ENCODE assay signal across 24 mouse cellular contexts in the genomic region with DNA sequence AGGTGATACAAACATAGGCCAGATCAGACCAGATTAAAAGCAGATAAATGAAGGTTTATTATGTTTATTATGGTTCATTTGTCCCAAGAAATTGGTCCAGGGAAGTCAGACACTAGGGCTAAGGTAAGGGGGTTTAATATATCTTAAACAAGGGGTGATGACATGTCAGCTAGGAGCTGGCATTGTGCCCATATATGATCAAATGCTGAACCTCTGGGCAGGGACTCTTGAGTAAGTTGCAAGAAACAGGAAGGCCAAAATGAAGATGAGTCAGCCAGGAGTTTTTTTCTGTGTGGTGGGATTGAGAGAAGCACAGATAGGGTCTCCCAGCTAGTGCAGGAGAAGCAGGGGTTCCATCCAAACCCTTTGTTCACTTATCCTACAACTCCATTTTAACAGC.
"Had no signal": no experiment of that assay in that cellular context is flagged by ENCODE, and none has a peak within 500 bp of the region (broad histone marks: within the 10 kb centered on the region; RNA-seq: fewer than 3 reads in every experiment).

No protein-coding gene starts in this region.

- DNase-seq: gastrocnemius, postnatal 14 days; gastrocnemius, postnatal 36 days; heart, adult 11 months; heart, adult 2 months; heart, postnatal 14 days; heart, postnatal 36 days; kidney, adult 11 months; kidney, adult 2 months; kidney, adult 9 months; kidney, postnatal 10 days; kidney, postnatal 36 days; layer of hippocampus, adult 9-11 months; layer of hippocampus, postnatal 36 days; liver; liver, embryonic 13.5 days had no signal

- ATAC-seq: hindbrain, postnatal 0 days; intestine, embryonic 16.5 days had no signal

- H3K4me1 ChIP-seq: hindbrain, embryonic 13.5 days; hindbrain, embryonic 15.5 days; limb, embryonic 10.5 days; liver, embryonic 13.5 days; liver, embryonic 15.5 days had no signal

- H3K4me2 ChIP-seq: heart, embryonic 12.5 days; hindbrain, embryonic 13.5 days; hindbrain, embryonic 15.5 days; limb, embryonic 12.5 days; liver, embryonic 11.5 days; liver, embryonic 13.5 days; liver, embryonic 15.5 days had no signal

- H3K9me3 ChIP-seq: heart, embryonic 12.5 days; hindbrain, embryonic 13.5 days; hindbrain, embryonic 15.5 days; limb, embryonic 10.5 days; limb, embryonic 12.5 days; liver, embryonic 13.5 days; liver, embryonic 15.5 days had no signal

- H3K9ac ChIP-seq: heart, embryonic 12.5 days; hindbrain, embryonic 13.5 days; hindbrain, embryonic 15.5 days; limb, embryonic 12.5 days; liver, embryonic 13.5 days; liver, embryonic 15.5 days had no signal

- H3K27ac ChIP-seq: heart, adult 2 months; hindbrain, embryonic 13.5 days; hindbrain, embryonic 15.5 days; hindbrain, postnatal 0 days; limb, embryonic 10.5 days; limb, embryonic 12.5 days; liver, embryonic 13.5 days; liver, embryonic 15.5 days had no signal

- H3K27me3 ChIP-seq: heart, embryonic 12.5 days; hindbrain, embryonic 13.5 days; hindbrain, embryonic 15.5 days; limb, embryonic 12.5 days; liver, embryonic 13.5 days; liver, embryonic 15.5 days had no signal

- H3K4me3 ChIP-seq: heart, adult 2 months; heart, embryonic 12.5 days; hindbrain, embryonic 13.5 days; hindbrain, embryonic 15.5 days; limb, embryonic 10.5 days; limb, embryonic 12.5 days; liver, embryonic 13.5 days; liver, embryonic 15.5 days had no signal

- H3K36me3 ChIP-seq: heart, embryonic 12.5 days; hindbrain, embryonic 13.5 days; hindbrain, embryonic 15.5 days; limb, embryonic 10.5 days; limb, embryonic 12.5 days; liver, embryonic 13.5 days; liver, embryonic 15.5 days had no signal
